Mouse (Mus musculus) large intestine, adult 2 months (tissue): Measurements from ENCODE around the gene AC124108.1. TPM values are rescaled to one million over a fixed set of nuclear protein-coding genes. Genes with fewer than 3 reads are reported as not detected.

Source experiments
- DNase-seq: peaks from one replicate; pipeline ENCODE4 v3.0.0-alpha.2; 2012; ENCODE audit warnings: low read depth, low spot score
- WGBS: fragments of 180-500 bp; shearing (Covaris S2); methylation state at CpG from one replicate; pipeline ENCODE4 v1.1.7; 2018; 5-methylcytosine and 5-hydroxymethylcytosine counted together
- polyA plus RNA-seq: library from polyadenylated mRNA; depleted of rRNA; stranded (reverse); fragments of >200 nt; gene quantifications from 2 replicates; pipeline ENCODE4 v1.2.3, GENCODE M21; 2012; rRNA removed

Gene AC124108.1
- 0.01 TPM in 1 of 2 replicates, not detected in the other for polyA plus RNA-seq

- no peak for DNase-seq
- 3% methylated on average over 34 of the region's 34 CpGs for WGBS
Observed at GRCm38 (mm10) chr1:132191093-132191785, at the start of gene AC124108.1, which contains the start of gene Lemd1. AC124108.1 (plus strand) TSS chr1:132191457. Lemd1 (plus strand) TSS chr1:132191431.

GRCm38 (mm10) chr1:132141753-132142152, 49.5 kb upstream of the AC124108.1 start:
- DNase-seq, result no peak
- 79% methylated on average over 13 of the region's 13 CpGs for WGBS

GRCm38 (mm10) chr1:132143079-132143478, 48.2 kb upstream of the AC124108.1 start:
- 44% methylated on average over 5 of the region's 5 CpGs for WGBS
- no peak for DNase-seq

GRCm38 (mm10) chr1:132143730-132144129, 47.5 kb upstream of the AC124108.1 start:
- WGBS, result 80% methylated on average over 4 of the region's 4 CpGs
- no peak for DNase-seq

GRCm38 (mm10) chr1:132144223-132144622, 47.0 kb upstream of the AC124108.1 start:
- 41% methylated on average over 2 of the region's 2 CpGs for WGBS
- no peak for DNase-seq

GRCm38 (mm10) chr1:132144837-132145236, 46.4 kb upstream of the AC124108.1 start:
- DNase-seq, result no peak
- 88% methylated on average over 3 of the region's 3 CpGs for WGBS

- no peak for DNase-seq
- 72% methylated on average over 8 of the region's 8 CpGs for WGBS
Observed at GRCm38 (mm10) chr1:132145973-132146685, 45.1 kb upstream of the AC124108.1 start.

- WGBS, result 81% methylated on average over 2 of the region's 2 CpGs
- DNase-seq, result no peak
Observed at GRCm38 (mm10) chr1:132149410-132149809, 41.8 kb upstream of the AC124108.1 start.

GRCm38 (mm10) chr1:132150171-132150570, 41.1 kb upstream of the AC124108.1 start:
- WGBS, result 16% methylated on average over 1 of the region's 1 CpGs
- DNase-seq, result peak; percentile 76

GRCm38 (mm10) chr1:132150817-132151601, 40.2 kb upstream of the AC124108.1 start:
- DNase-seq, result no peak
- 75% methylated on average over 15 of the region's 15 CpGs for WGBS

- WGBS, result 80% methylated on average over 2 of the region's 2 CpGs
- no peak for DNase-seq
Observed at GRCm38 (mm10) chr1:132151908-132152307, 39.3 kb upstream of the AC124108.1 start.

GRCm38 (mm10) chr1:132153086-132153690, 38.1 kb upstream of the AC124108.1 start:
- 86% methylated on average over 15 of the region's 15 CpGs for WGBS
- no peak for DNase-seq

- DNase-seq, result no peak
Observed at GRCm38 (mm10) chr1:132153691-132154090, 37.6 kb upstream of the AC124108.1 start.

GRCm38 (mm10) chr1:132155737-132156136, 35.5 kb upstream of the AC124108.1 start:
- DNase-seq, result peak; percentile 82
- 11% methylated on average over 6 of the region's 6 CpGs for WGBS

More at GRCm38 (mm10) chr1:132153691-132154090, 37.6 kb upstream of the AC124108.1 start:
- 70% methylated on average over 8 of the region's 8 CpGs for WGBS

GRCm38 (mm10) chr1:132157016-132157781, 34.1 kb upstream of the AC124108.1 start:
- DNase-seq, result peak; percentile 69
- 8% methylated on average over 14 of the region's 14 CpGs for WGBS

GRCm38 (mm10) chr1:132157808-132158207, 33.4 kb upstream of the AC124108.1 start:
- DNase-seq, result no peak
- 35% methylated on average over 7 of the region's 7 CpGs for WGBS

- WGBS, result 59% methylated on average over 2 of the region's 2 CpGs
Observed at GRCm38 (mm10) chr1:132158741-132159140, 32.5 kb upstream of the AC124108.1 start.

GRCm38 (mm10) chr1:132159681-132160080, 31.6 kb upstream of the AC124108.1 start:
- DNase-seq, result no peak
- WGBS, result 72% methylated on average over 4 of the region's 4 CpGs

More at GRCm38 (mm10) chr1:132158741-132159140, 32.5 kb upstream of the AC124108.1 start:
- DNase-seq, result no peak
